Mouse (Mus musculus) midbrain, embryonic 12.5 days (tissue): Measurements from ENCODE around the gene Adamtsl1. TPM values are rescaled to one million over a fixed set of nuclear protein-coding genes. Genes with fewer than 3 reads are reported as not detected.

ENCODE experiments used
- ATAC-seq: fragments of 200-750 bp; cut with Nextera tagmentation; 2 replicates; pipeline ENCODE4 v1.8.0; 2017; ENCODE audit warnings: low read depth, moderate TSS enrichment, moderate library complexity; ENCODE audit not compliant: low FRiP score
- H3K27ac ChIP-seq: fragments of 300-500 bp; sonication (generic); replicated peaks from 2 replicates; pipeline ENCODE4 v1.5.1; 2016; ENCODE audit warnings: mild to moderate bottlenecking
- H3K27me3 ChIP-seq: fragments of 300-500 bp; sonication (generic); 2 replicates; pipeline ENCODE4 v1.6.1; 2016; ENCODE audit warnings: mild to moderate bottlenecking
- H3K36me3 ChIP-seq: fragments of 300-500 bp; sonication (generic); 2 replicates; pipeline ENCODE4 v1.6.1; 2016
- H3K4me1 ChIP-seq: fragments of 300-500 bp; sonication (generic); 2 replicates; pipeline ENCODE4 v1.6.1; 2016
- H3K4me2 ChIP-seq: fragments of 300-500 bp; sonication (generic); replicated peaks from 2 replicates; pipeline ENCODE4 v1.6.1; 2016; ENCODE audit warnings: mild to moderate bottlenecking, moderate library complexity
- H3K4me3 ChIP-seq: fragments of 300-500 bp; sonication (generic); 2 replicates; pipeline ENCODE4 v1.5.1; 2016; ENCODE audit warnings: mild to moderate bottlenecking
- H3K9ac ChIP-seq: fragments of 300-500 bp; sonication (generic); replicated peaks from 2 replicates; pipeline ENCODE4 v1.6.1; 2016; ENCODE audit warnings: mild to moderate bottlenecking, moderate library complexity
- H3K9me3 ChIP-seq: fragments of 300-500 bp; sonication (generic); 2 replicates; pipeline ENCODE4 v1.6.1; 2016; ENCODE audit warnings: mild to moderate bottlenecking
- WGBS: fragments of 180-500 bp; shearing (Covaris S2); methylation state at CpG from one replicate; pipeline ENCODE4 v1.1.7; 2016; 5-methylcytosine and 5-hydroxymethylcytosine counted together
- polyA plus RNA-seq: library from polyadenylated mRNA; unstranded; fragments of >200 nt; fragmentation: Nextera tagmentation; extraction: Ambion mirVana; gene quantifications from 2 replicates; pipeline ENCODE4 v1.2.1, GENCODE M21; 2016

Gene Adamtsl1
- polyA plus RNA-seq, result 9.1 and 10.2 TPM in 2 replicates

DNA sequence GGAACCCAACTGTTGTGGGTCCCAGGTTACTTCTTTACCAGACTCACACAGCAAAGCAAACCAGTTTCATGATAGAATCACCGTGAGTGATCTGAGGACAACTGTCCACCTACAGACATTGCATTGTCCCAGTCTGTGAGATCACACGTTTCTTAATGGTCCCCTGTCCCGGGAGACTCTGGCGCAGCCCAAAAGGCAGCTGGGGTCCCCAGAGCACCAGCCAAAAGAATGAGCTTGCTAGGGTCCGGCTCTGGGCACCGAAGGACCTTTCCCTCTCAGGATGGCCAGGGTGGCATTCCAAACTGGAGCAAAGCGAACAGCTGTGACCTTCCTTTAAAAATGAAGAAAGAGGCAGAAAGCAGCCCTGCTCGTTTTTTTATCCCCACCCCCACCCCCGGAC, at the start of gene Adamtsl1:
Gene Adamtsl1, plus strand, starts transcription at position 381 of the 400 bp plus-strand sequence.
- no peak; the same call in 1 of the 2 replicates for ATAC-seq
- H3K27me3 ChIP-seq, result peaks cover 43% of the 10 kb centered on the region
- peak within 1 kb of the TSS; percentile 58 for H3K4me3 ChIP-seq
- 4% methylated on average over 9 of the region's 9 CpGs for WGBS
- peak within 1 kb of the TSS; percentile 96 for H3K4me2 ChIP-seq
- peaks cover 9% of the 10 kb centered on the region for H3K4me1 ChIP-seq
- no peaks in the 10 kb centered on the region for H3K9me3 ChIP-seq
- H3K27ac ChIP-seq, result no peak within 1 kb of the TSS
- no peaks in the 10 kb centered on the region for H3K36me3 ChIP-seq
- peak within 1 kb of the TSS; percentile 57 for H3K9ac ChIP-seq

DNA sequence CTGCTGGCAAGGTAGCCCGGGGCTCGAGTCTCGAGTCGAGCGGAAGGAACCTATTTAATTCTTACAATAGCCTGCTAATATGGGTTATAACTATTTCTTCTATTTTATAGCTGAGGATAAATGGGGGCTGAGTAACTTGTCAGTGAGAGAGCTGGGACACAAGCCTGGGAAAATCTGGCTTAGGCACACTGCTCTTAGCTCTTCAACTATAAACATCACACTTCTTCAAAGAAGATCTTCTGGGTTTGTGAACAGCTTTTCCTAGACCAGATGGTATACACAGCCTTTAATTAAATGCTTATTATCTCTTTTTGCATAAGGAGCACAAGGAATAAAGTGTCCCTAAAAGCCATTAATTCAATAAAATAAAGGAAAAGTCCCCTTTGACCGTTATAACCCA, 30.4 kb upstream of the Adamtsl1 start:
- no peak for ATAC-seq
- Histone ChIP-seq H3K9me3 (no peaks in the 10 kb centered on the region), H3K4me2 (no peak overlapping the region), H3K27ac (no peak overlapping the region), H3K9ac (no peak overlapping the region), H3K4me3 (no peak overlapping the region), H3K4me1 (no peaks in the 10 kb centered on the region), H3K36me3 (no peaks in the 10 kb centered on the region), H3K27me3 (no peaks in the 10 kb centered on the region)
- WGBS, result 95% methylated on average over 6 of the region's 6 CpGs

- ATAC-seq, result no peak
- Histone ChIP-seq H3K4me3 (no peak overlapping the region), H3K4me1 (no peaks in the 10 kb centered on the region), H3K9me3 (no peaks in the 10 kb centered on the region), H3K27me3 (no peaks in the 10 kb centered on the region), H3K9ac (no peak overlapping the region), H3K4me2 (no peak overlapping the region), H3K36me3 (no peaks in the 10 kb centered on the region), H3K27ac (no peak overlapping the region)
- WGBS, result 62% methylated on average over 10 of the region's 10 CpGs
Observed at GRCm38 (mm10) chr4:85486316-85486946, 27.5 kb upstream of the Adamtsl1 start.

DNA sequence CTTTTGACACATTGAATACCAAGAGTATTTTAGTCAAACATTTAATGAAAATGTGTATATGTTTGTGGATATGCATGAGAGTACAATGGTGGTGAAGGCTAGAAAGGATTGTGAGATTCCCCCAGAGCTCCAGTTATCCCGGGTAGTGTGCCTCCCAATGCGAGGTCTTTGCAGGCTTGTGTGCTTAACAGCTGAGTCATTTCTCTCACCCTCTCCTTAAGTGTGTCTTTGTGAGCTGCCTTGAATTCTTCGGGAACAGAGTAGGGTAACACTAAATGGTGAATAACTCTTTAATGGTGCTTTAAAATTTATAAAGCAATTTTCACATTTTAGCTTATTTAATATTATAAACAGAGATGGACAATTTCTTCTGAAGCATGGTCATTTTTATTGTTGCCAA, 8.3 kb upstream of the Adamtsl1 start:
- ATAC-seq, result no peak
- H3K9me3 ChIP-seq, result no peaks in the 10 kb centered on the region
- no peak overlapping the region for H3K4me3 ChIP-seq
- H3K27me3 ChIP-seq, result no peaks in the 10 kb centered on the region; the same call in 1 of the 2 replicates
- H3K4me1 ChIP-seq, result no peaks in the 10 kb centered on the region
- H3K4me2 ChIP-seq, result no peak overlapping the region
- H3K9ac ChIP-seq, result no peak overlapping the region
- no peaks in the 10 kb centered on the region for H3K36me3 ChIP-seq
- WGBS, result 71% methylated on average over 3 of the region's 3 CpGs
- H3K27ac ChIP-seq, result no peak overlapping the region

DNA sequence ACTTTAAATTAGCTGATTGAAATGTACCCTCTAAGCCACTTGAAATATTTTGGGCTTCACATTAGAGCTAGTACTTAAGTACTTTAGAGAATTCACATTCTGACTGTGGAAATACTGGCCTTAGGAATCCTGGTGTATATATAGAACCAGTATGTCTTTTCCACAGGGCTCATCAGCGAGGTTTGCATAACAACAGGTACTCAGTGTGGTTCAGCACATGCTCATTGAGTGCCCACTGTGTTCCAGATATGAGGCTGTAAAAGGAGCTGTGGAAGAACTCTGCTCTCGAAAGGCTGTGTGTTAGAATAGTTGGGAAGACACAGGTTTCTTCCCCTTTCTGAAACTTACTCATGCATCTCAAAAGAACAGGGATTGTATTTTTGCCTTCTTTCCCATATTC, 7.0 kb upstream of the Adamtsl1 start:
- ATAC-seq, result no peak
- WGBS, result 63% methylated on average over 2 of the region's 2 CpGs
- no peak overlapping the region for H3K4me3 ChIP-seq
- H3K4me1 ChIP-seq, result no peaks in the 10 kb centered on the region
- H3K36me3 ChIP-seq, result no peaks in the 10 kb centered on the region
- no peaks in the 10 kb centered on the region for H3K9me3 ChIP-seq
- H3K27ac ChIP-seq, result no peak overlapping the region
- H3K9ac ChIP-seq, result no peak overlapping the region
- no peak overlapping the region for H3K4me2 ChIP-seq
- peaks cover 5% of the 10 kb centered on the region for H3K27me3 ChIP-seq

DNA sequence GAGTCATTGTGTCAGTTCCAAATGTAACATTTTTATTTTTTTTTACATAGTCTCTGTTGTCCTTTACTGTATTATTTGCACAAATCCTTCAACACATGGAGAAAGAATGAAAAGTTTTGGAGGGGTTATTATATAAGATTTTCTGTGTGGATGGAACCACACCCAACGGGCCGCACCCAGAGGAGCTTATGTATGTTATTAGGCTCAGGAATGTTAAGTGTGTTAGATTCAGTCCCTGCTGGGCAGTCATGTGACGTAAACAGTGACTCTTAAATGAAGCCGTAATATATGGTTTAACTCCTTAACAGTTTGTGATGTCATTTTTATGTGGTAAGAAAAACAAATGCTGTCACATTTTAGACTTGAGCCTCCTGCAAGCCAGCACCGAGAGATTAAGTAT, 6.5 kb upstream of the Adamtsl1 start:
- Histone ChIP-seq H3K9ac (no peak overlapping the region), H3K4me3 (no peak overlapping the region), H3K4me2 (no peak overlapping the region), H3K36me3 (no peaks in the 10 kb centered on the region), H3K27ac (no peak overlapping the region), H3K27me3 (peaks cover 8% of the 10 kb centered on the region), H3K9me3 (no peaks in the 10 kb centered on the region), H3K4me1 (no peaks in the 10 kb centered on the region)
- no peak for ATAC-seq
- 82% methylated on average over 5 of the region's 5 CpGs for WGBS

GRCm38 (mm10) chr4:85513288-85513687, 684 bp upstream of the Adamtsl1 start:
- no peaks in the 10 kb centered on the region for H3K9me3 ChIP-seq
- no peak overlapping the region for H3K27ac ChIP-seq
- no peak for ATAC-seq
- peak overlapping the region; percentile 58; the same call in 1 of the 2 replicates for H3K4me3 ChIP-seq
- 45% methylated on average over 7 of the region's 7 CpGs for WGBS
- H3K4me2 ChIP-seq, result peak overlapping the region; percentile 96
- no peaks in the 10 kb centered on the region for H3K36me3 ChIP-seq
- H3K9ac ChIP-seq, result no peak overlapping the region
- H3K27me3 ChIP-seq, result peaks cover 43% of the 10 kb centered on the region
- H3K4me1 ChIP-seq, result peaks cover 9% of the 10 kb centered on the region

DNA sequence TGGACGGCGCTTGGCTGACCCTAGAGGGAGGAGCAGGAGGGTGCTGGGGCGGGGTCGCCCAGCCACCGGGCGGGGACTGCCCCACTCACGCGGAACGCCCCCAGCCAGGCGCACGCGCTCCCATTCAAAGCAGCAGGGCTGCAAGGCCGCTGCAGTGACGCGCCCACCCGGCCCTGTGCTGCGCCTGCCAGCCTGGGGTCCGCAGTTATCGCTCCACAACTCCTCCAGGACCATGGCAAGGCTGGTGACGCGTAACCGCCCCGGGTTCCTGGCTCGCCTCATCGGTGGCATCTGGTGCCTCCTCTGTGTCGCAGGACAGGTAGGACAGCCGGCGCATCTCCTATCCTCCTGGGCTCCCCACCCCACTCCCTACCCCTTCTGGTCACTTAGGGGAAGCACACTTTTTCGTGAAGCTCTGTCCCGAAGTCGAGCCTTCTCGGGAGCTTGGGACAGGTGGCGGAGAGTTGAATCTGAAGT, 271 bp downstream of the Adamtsl1 start:
- no peak overlapping the region for H3K27ac ChIP-seq
- ATAC-seq, result peak; percentile 95

GRCm38 (mm10) chr4:85526966-85527566, 13.1 kb downstream of the Adamtsl1 start:
- Histone ChIP-seq H3K4me2 (no peak overlapping the region), H3K27ac (no peak overlapping the region), H3K9me3 (no peaks in the 10 kb centered on the region), H3K36me3 (no peaks in the 10 kb centered on the region), H3K4me3 (no peak overlapping the region), H3K9ac (no peak overlapping the region), H3K4me1 (no peaks in the 10 kb centered on the region), H3K27me3 (no peaks in the 10 kb centered on the region)
- 89% methylated on average over 7 of the region's 7 CpGs for WGBS
- ATAC-seq, result no peak

More for the DNA sequence above, 271 bp downstream of the Adamtsl1 start:
- Histone ChIP-seq H3K36me3 (no peaks in the 10 kb centered on the region), H3K27me3 (peaks cover 43% of the 10 kb centered on the region), H3K9me3 (no peaks in the 10 kb centered on the region), H3K4me3 (peak overlapping the region; percentile 58), H3K9ac (peak overlapping the region; percentile 57), H3K4me2 (peak overlapping the region; percentile 96), H3K4me1 (peaks cover 9% of the 10 kb centered on the region)
- under 1% methylated on average over 30 of the region's 33 CpGs for WGBS

DNA sequence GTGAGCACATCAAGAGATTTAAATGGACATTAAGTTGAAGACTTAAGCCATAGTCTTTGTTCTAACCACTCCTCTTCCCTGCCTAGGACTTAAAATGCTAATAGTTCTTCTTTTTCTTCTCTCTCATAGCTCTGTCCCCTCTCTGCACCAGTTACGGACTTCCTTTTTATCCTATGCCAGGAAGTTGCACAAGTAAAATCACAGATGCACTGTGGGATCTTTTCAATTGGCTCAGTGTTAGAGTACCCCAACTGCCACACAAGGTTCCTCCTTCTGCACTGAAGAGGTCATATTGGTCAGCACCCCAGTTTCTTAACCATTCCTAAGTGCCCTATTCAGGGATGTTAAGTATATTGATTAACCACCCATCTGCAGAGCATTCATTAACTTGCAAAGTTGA, 15.9 kb downstream of the Adamtsl1 start:
- no peak overlapping the region for H3K4me3 ChIP-seq
- no peak overlapping the region for H3K4me2 ChIP-seq
- H3K9ac ChIP-seq, result no peak overlapping the region
- WGBS, result 81% methylated on average over 1 of the region's 1 CpGs
- H3K4me1 ChIP-seq, result no peaks in the 10 kb centered on the region
- no peaks in the 10 kb centered on the region for H3K27me3 ChIP-seq
- no peaks in the 10 kb centered on the region for H3K36me3 ChIP-seq
- ATAC-seq, result no peak
- no peak overlapping the region for H3K27ac ChIP-seq
- no peaks in the 10 kb centered on the region for H3K9me3 ChIP-seq

DNA sequence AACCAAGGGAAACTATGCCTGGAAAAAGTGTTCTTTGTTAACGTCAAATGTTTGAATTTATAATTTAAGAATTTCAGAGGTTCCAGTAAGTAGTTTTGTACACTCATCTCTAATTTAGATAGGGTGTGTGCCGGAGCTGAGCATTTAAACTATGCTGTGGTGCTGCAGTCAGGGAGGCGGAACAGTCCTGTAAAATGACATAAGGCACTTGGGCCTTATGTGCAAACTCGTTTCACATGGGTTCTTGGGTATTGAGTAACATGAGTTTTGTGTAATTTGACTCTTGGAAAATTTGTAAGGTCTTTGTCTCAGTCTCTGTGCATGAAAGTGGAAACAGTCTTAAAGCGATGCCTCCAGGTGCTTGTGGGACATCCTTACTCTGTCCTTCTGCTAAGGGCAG, 25.7 kb downstream of the Adamtsl1 start:
- H3K9ac ChIP-seq, result no peak overlapping the region
- no peak overlapping the region for H3K4me3 ChIP-seq
- WGBS, result 79% methylated on average over 5 of the region's 5 CpGs
- H3K36me3 ChIP-seq, result no peaks in the 10 kb centered on the region
- no peak overlapping the region for H3K27ac ChIP-seq
- no peaks in the 10 kb centered on the region for H3K27me3 ChIP-seq
- no peak overlapping the region for H3K4me2 ChIP-seq
- no peaks in the 10 kb centered on the region for H3K9me3 ChIP-seq
- no peak for ATAC-seq
- no peaks in the 10 kb centered on the region for H3K4me1 ChIP-seq

GRCm38 (mm10) chr4:85543221-85543620, 29.2 kb downstream of the Adamtsl1 start:
- no peaks in the 10 kb centered on the region for H3K9me3 ChIP-seq
- 88% methylated on average over 4 of the region's 4 CpGs for WGBS
- no peaks in the 10 kb centered on the region for H3K4me1 ChIP-seq
- no peak overlapping the region for H3K4me2 ChIP-seq
- no peak overlapping the region for H3K9ac ChIP-seq
- no peak overlapping the region for H3K27ac ChIP-seq
- no peaks in the 10 kb centered on the region for H3K36me3 ChIP-seq
- H3K27me3 ChIP-seq, result no peaks in the 10 kb centered on the region
- H3K4me3 ChIP-seq, result no peak overlapping the region
- no peak for ATAC-seq
